In genomic region chr17:84937220-84937619, GRCm38 (mm10) we compare ENCODE assay signal across 33 mouse cellular contexts. TPM values are rescaled to one million over a fixed set of nuclear protein-coding genes. Genes with fewer than 3 reads are reported as not detected.
DNase-seq lines count a peak whose midpoint lies in the region; ATAC-seq and TF ChIP-seq lines count a peak whose summit lies in the region.
"Had no signal": no experiment of that assay in that cellular context is flagged by ENCODE, and none has a peak within 500 bp of the region (broad histone marks: within the 10 kb centered on the region; RNA-seq: fewer than 3 reads in every experiment).

No protein-coding gene starts in this region.

- H3K4me3 ChIP-seq in liver, embryonic 12.5 days, result no peak overlapping the region
- no peak overlapping the region for H3K4me3 ChIP-seq in intestine, postnatal 0 days (ENCODE audit: low read depth, low read length)
- H3K4me3 ChIP-seq: embryonic facial prominence, embryonic 10.5 days; embryonic facial prominence, embryonic 13.5 days; erythroblast, embryonic 14.5 days; forebrain, embryonic 12.5 days; forebrain, embryonic 15.5 days; heart, embryonic 12.5 days; heart, embryonic 15.5 days; hindbrain, embryonic 10.5 days had no signal

- peaks cover 6% of the 10 kb centered on the region for H3K9me3 ChIP-seq in liver, embryonic 12.5 days (replicated peaks)
- peaks cover under 1% of the 10 kb centered on the region; the same call in 1 of the 2 replicates for H3K9me3 ChIP-seq in intestine, postnatal 0 days (ENCODE audit: control insufficient read depth)
- H3K9me3 ChIP-seq: embryonic facial prominence, embryonic 13.5 days; forebrain, embryonic 12.5 days; forebrain, embryonic 15.5 days; heart, embryonic 15.5 days had no signal

- no peak for DNase-seq in liver
- DNase-seq in CD4-positive helper T cell, adult 2 months (ENCODE audit: low read depth, low spot score), result peak; percentile 45
- peak; percentile 17 for DNase-seq in induced T-regulatory cell, adult 2 months (ENCODE audit: low read depth)
- no peak for DNase-seq in kidney, postnatal 4 days
- DNase-seq in retina, postnatal 1 day, result no peak
- DNase-seq: adrenal gland, adult 8-10 months; adrenal gland, postnatal 25 days; B cell, adult 2 months; cerebellum, adult 11-12 months; cerebellum, adult 8-10 months; cerebellum, postnatal 10 days; cerebellum, postnatal 36 days; embryo, embryonic 11 days; gastrocnemius, postnatal 25 days; heart, adult 18-20 months; heart, postnatal 10 days; heart, postnatal 36 days had no signal

- no peaks in the 10 kb centered on the region for H3K27me3 ChIP-seq in liver, embryonic 12.5 days (replicated peaks)
- no peaks in the 10 kb centered on the region for H3K27me3 ChIP-seq in intestine, postnatal 0 days (replicated peaks; ENCODE audit: control insufficient read depth, insufficient read depth, low read length)
- H3K27me3 ChIP-seq: CH12.LX; embryonic facial prominence, embryonic 13.5 days; forebrain, embryonic 12.5 days; forebrain, embryonic 15.5 days; heart, embryonic 12.5 days; heart, embryonic 15.5 days; Patski had no signal

- H3K36me3 ChIP-seq in liver, embryonic 12.5 days, result peaks cover under 1% of the 10 kb centered on the region
- no peaks in the 10 kb centered on the region for H3K36me3 ChIP-seq in intestine, postnatal 0 days (ENCODE audit: control insufficient read depth, insufficient read depth)
- H3K36me3 ChIP-seq: embryonic facial prominence, embryonic 10.5 days; embryonic facial prominence, embryonic 13.5 days; forebrain, embryonic 12.5 days; forebrain, embryonic 15.5 days; G1E; heart, embryonic 12.5 days; heart, embryonic 15.5 days; hindbrain, embryonic 10.5 days had no signal

- no peak for ATAC-seq in liver, embryonic 12.5 days
- peak; percentile 82 for ATAC-seq in CD4-positive, CD25-positive, alpha-beta regulatory T cell, adult 4 months
- ATAC-seq in intestine, postnatal 0 days, result no peak
- ATAC-seq: forebrain, embryonic 15.5 days; hindbrain, postnatal 0 days; Patski had no signal

- no peak for TF ChIP-seq CTCF in intestine, postnatal 0 days (IDR thresholded peaks at IDR 0.05; ENCODE audit: low read depth)

- H3K9ac ChIP-seq in liver, embryonic 12.5 days, result no peak overlapping the region
- H3K9ac ChIP-seq in intestine, postnatal 0 days (ENCODE audit: low read depth, low read length), result no peak overlapping the region
- H3K9ac ChIP-seq: embryonic facial prominence, embryonic 13.5 days; forebrain, embryonic 12.5 days; forebrain, embryonic 15.5 days; heart, embryonic 12.5 days; heart, embryonic 15.5 days; hindbrain, embryonic 14.5 days had no signal

- 83% methylated on average over 7 of the region's 7 CpGs for WGBS in liver, embryonic 12.5 days (ENCODE audit: insufficient replicate concordance)
- 88% methylated on average over 7 of the region's 7 CpGs for WGBS in intestine, postnatal 0 days

- peaks cover 83% of the 10 kb centered on the region for H3K4me1 ChIP-seq in liver, embryonic 12.5 days
- H3K4me1 ChIP-seq in intestine, postnatal 0 days (replicated peaks; ENCODE audit: control insufficient read depth, insufficient read depth, low read length), result 0 out of 2 replicates have a peak, but pooled peaks cover 4% of the 10 kb centered on the region
- H3K4me1 ChIP-seq: forebrain, embryonic 12.5 days; forebrain, embryonic 15.5 days; hindbrain, embryonic 10.5 days had no signal

- no peak overlapping the region for H3K4me2 ChIP-seq in liver, embryonic 12.5 days
- no peak overlapping the region for H3K4me2 ChIP-seq in intestine, postnatal 0 days (replicated peaks; ENCODE audit: low read depth)
- H3K4me2 ChIP-seq: embryonic facial prominence, embryonic 13.5 days; forebrain, embryonic 12.5 days; forebrain, embryonic 15.5 days; heart, embryonic 12.5 days; heart, embryonic 15.5 days; hindbrain, embryonic 14.5 days had no signal

- H3K27ac ChIP-seq in liver, embryonic 12.5 days, result peak overlapping the region; percentile 77; the same call in 1 of the 2 replicates
- H3K27ac ChIP-seq in intestine, postnatal 0 days (ENCODE audit: low read depth, low read length), result no peak overlapping the region
- H3K27ac ChIP-seq: embryonic facial prominence, embryonic 10.5 days; embryonic facial prominence, embryonic 13.5 days; forebrain, embryonic 12.5 days; forebrain, embryonic 15.5 days; heart, embryonic 15.5 days; hindbrain, embryonic 10.5 days; hindbrain, embryonic 14.5 days; hindbrain, postnatal 0 days had no signal

RNA-seq across cellular contexts. Expression of gene Ppm1b, which starts 19.3 kb away (rescaled TPM):
- polyA plus RNA-seq in liver, embryonic 12.5 days (2016; fragmentation: Nextera tagmentation; extraction: Ambion mirVana), result 71.7 and 75.2 TPM in 2 replicates
- 10 to 100 TPM; 13.9 to 27.5 TPM for polyA plus RNA-seq in CD4-positive, CD25-positive, alpha-beta regulatory T cell, adult 4 months (2017; shearing (Covaris generic))
- polyA plus RNA-seq in intestine, postnatal 0 days (2015; fragmentation: Nextera tagmentation; extraction: Ambion mirVana), result 59.2 and 64.3 TPM in 2 replicates

Comparison
In these comparisons a context has a peak if more than half of its experiments do, and no peak if none do; other contexts are left out.
1. DNase-seq: peak in CD4-positive helper T cell, adult 2 months (single experiment) and induced T-regulatory cell, adult 2 months (single experiment); none in liver (single experiment), kidney, postnatal 4 days (0 of 2) and retina, postnatal 1 day (single experiment).